Mouse (Mus musculus): ENCODE results near the gene Cd164l2. TPM values are rescaled to one million over a fixed set of nuclear protein-coding genes. Genes with fewer than 3 reads are reported as not detected.

Gene Cd164l2
- polyA plus RNA-seq, 1 experiment = 0.22 TPM

DNA sequence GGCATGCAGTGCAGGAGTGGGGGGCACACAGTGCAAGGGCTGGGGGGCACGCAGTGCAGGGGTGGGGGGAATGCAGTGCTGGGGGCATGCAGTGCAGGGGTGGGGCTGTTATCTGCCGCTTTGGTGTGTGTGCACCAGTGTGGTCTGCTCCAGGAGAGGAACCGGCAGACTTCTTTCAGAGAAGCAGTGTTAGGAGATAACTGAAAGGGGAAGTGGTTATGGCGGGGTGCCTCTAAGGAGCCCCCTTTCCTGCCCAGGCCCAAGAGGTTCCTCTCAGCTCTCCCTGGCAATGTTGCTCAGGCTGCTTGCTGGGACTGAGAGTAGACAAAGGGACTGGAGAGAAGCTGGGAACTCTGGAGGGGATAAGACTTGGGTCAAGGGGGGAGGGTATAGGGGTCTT, 26.0 kb downstream of the Cd164l2 start:
- H3K36me3 ChIP-seq (ENCODE audit: control insufficient read depth, insufficient read depth) = no peaks in the 10 kb centered on the region
- no peak overlapping the region for H3K4me3 ChIP-seq
- H3ac ChIP-seq (ENCODE audit: control insufficient read depth, insufficient read length) = no peak overlapping the region
- H3K27me3 ChIP-seq (ENCODE audit: control insufficient read depth, insufficient read depth, insufficient read length) = no peaks in the 10 kb centered on the region
- no peak overlapping the region for H3K4me2 ChIP-seq (ENCODE audit: low read depth)
- H3K79me2 ChIP-seq (ENCODE audit: control insufficient read depth, insufficient read depth) = no peaks in the 10 kb centered on the region
- TF ChIP-seq TCF3 (IDR thresholded peaks at IDR 0.05; ENCODE audit: insufficient read length, low read depth) = no peak
- no peak for TF ChIP-seq CEBPB (IDR thresholded peaks at IDR 0.05; ENCODE audit: insufficient read depth, poor library complexity, severe bottlenecking)
- no peak for TF ChIP-seq POLR2AphosphoS2 (IDR thresholded peaks at IDR 0.05; ENCODE audit: insufficient read length, low read depth)
- TF ChIP-seq POLR2A (IDR thresholded peaks at IDR 0.05; ENCODE audit: insufficient read length, low read depth) = no peak
- TF ChIP-seq REST (IDR thresholded peaks at IDR 0.05; ENCODE audit: insufficient read depth, insufficient read length) = no peak
- no peak for TF ChIP-seq SRF (IDR thresholded peaks at IDR 0.05; ENCODE audit: control insufficient read depth, insufficient read length, low read depth)
- no peak for TF ChIP-seq TCF12 (IDR thresholded peaks at IDR 0.05; ENCODE audit: insufficient read depth, poor library complexity, severe bottlenecking)
- TF ChIP-seq MAX (IDR thresholded peaks at IDR 0.05; ENCODE audit: low read depth) = no peak
- TF ChIP-seq E2F4 (IDR thresholded peaks at IDR 0.05; ENCODE audit: insufficient read depth) = no peak
- no peak for TF ChIP-seq USF1 (IDR thresholded peaks at IDR 0.05; ENCODE audit: low read depth)
- TF ChIP-seq MYOD1 (IDR thresholded peaks at IDR 0.05; ENCODE audit: control insufficient read depth in 1 of 3, insufficient read length in 2 of 3, low read depth in 2 of 3) = no peak
- no peak for TF ChIP-seq MYOG (IDR thresholded peaks at IDR 0.05; ENCODE audit: control insufficient read depth in 1 of 3, insufficient read depth in 1 of 3, insufficient read length in 2 of 3, low read depth in 2 of 3)

DNA sequence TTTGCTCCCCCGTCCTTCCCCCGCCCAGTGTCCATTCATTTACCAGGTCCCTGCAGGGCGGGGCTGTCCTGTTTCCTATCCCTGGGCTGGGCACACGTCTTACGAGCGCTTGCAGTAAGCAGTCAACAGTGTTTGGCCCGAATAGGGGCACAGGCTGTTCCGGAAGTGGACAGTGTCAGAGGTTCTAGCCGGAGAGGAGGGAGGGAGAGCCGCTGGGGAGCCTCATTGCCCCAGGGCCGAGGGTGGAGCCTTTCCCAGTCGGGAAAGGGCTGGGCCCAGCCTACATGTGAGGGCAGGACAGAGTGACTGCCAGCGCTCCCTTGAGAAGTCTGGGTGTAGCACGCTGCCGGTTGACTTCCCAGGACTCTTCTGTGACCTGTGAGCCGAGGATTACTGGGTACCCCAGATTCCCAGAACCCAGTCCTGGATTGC, 28.6 kb downstream of the Cd164l2 start, which contains the start of gene Map3k6:
Gene Map3k6 (plus strand): TSS at position 329 of the 432 bp plus-strand sequence.
- no peaks in the 10 kb centered on the region for H3K36me3 ChIP-seq (ENCODE audit: control insufficient read depth, insufficient read depth)
- H3K4me2 ChIP-seq (ENCODE audit: low read depth) = peak within 1 kb of the TSS; percentile 90
- no peaks in the 10 kb centered on the region for H3K79me2 ChIP-seq (ENCODE audit: control insufficient read depth, insufficient read depth)
- TF ChIP-seq MYOG (IDR thresholded peaks at IDR 0.05; ENCODE audit: control insufficient read depth in 1 of 3, insufficient read depth in 1 of 3, insufficient read length in 2 of 3, low read depth in 2 of 3) (no peak), MAX (IDR thresholded peaks at IDR 0.05; ENCODE audit: low read depth) (no peak), CEBPB (IDR thresholded peaks at IDR 0.05; ENCODE audit: insufficient read depth, poor library complexity, severe bottlenecking) (no peak), TCF3 (IDR thresholded peaks at IDR 0.05; ENCODE audit: insufficient read length, low read depth) (no peak), REST (IDR thresholded peaks at IDR 0.05; ENCODE audit: insufficient read depth, insufficient read length) (no peak), POLR2A (IDR thresholded peaks at IDR 0.05; ENCODE audit: insufficient read length, low read depth) (peak; percentile 66), POLR2AphosphoS2 (IDR thresholded peaks at IDR 0.05; ENCODE audit: insufficient read length, low read depth) (peak; percentile 57), TCF12 (IDR thresholded peaks at IDR 0.05; ENCODE audit: insufficient read depth, poor library complexity, severe bottlenecking) (no peak), USF1 (IDR thresholded peaks at IDR 0.05; ENCODE audit: low read depth) (no peak), MYOD1 (IDR thresholded peaks at IDR 0.05; ENCODE audit: control insufficient read depth in 1 of 3, insufficient read length in 2 of 3, low read depth in 2 of 3) (no peak), SRF (IDR thresholded peaks at IDR 0.05; ENCODE audit: control insufficient read depth, insufficient read length, low read depth) (no peak), E2F4 (IDR thresholded peaks at IDR 0.05; ENCODE audit: insufficient read depth) (no peak)
- H3ac ChIP-seq (ENCODE audit: control insufficient read depth, insufficient read length) = peak within 1 kb of the TSS; percentile 29
- H3K4me3 ChIP-seq = peak within 1 kb of the TSS; percentile 25
- no peaks in the 10 kb centered on the region for H3K27me3 ChIP-seq (ENCODE audit: control insufficient read depth, insufficient read depth, insufficient read length)

DNA sequence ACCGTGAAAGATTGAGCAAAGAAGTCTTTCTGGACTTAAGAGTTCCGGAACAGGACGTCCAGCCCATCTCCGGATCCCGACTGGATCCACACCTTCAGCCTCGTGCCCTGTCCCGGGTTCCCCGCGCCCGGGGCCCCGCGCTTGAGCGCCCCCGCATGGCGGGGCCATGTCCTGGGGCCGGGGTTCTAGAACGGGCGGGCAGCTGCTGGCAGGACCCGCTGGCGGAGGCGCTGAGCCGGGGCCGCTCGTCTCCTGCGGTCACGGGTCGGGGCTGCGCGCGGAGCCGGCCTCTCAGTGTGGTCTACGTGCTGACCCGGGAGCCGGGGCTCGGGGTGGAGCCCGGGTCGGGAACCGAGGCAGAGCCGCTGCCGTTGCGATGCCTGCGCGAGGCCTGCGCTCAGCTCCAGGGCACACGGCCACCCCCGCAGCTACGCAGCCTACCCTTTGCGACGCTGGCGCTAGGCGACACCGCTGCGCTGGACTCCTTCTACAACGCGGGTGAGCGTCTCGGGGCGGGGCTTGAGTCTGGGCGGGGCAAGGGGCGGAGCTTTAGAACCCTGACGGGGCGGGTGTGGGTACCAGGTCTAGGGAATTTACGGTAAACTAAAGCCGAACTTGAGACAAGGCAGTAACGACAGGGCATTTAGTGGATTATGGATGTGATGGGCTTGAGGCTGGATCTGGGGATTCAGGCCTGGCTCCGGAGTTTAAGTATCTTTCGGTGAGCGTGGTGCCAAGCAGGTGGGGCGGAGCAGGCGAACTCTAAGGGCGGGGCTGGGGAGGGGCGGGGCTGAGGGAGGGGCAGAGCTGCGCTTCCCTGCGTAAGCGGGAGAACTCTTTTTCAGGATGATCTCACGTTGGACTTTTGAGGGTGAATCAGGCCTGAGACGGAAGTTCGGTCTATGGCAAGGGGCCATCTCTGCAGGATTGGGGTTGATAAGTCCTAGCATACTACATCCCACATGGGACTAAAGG, 29.3 kb downstream of the Cd164l2 start:
- H3K4me2 ChIP-seq (ENCODE audit: low read depth) = peak overlapping the region; percentile 90
- H3K27me3 ChIP-seq (ENCODE audit: control insufficient read depth, insufficient read depth, insufficient read length) = no peaks in the 10 kb centered on the region
- H3ac ChIP-seq (ENCODE audit: control insufficient read depth, insufficient read length) = peak overlapping the region; percentile 29
- no peaks in the 10 kb centered on the region for H3K79me2 ChIP-seq (ENCODE audit: control insufficient read depth, insufficient read depth)
- no peaks in the 10 kb centered on the region for H3K36me3 ChIP-seq (ENCODE audit: control insufficient read depth, insufficient read depth)
- TF ChIP-seq CEBPB (IDR thresholded peaks at IDR 0.05; ENCODE audit: insufficient read depth, poor library complexity, severe bottlenecking) = no peak
- TF ChIP-seq REST (IDR thresholded peaks at IDR 0.05; ENCODE audit: insufficient read depth, insufficient read length) = no peak
- peak; percentile 92 for TF ChIP-seq POLR2AphosphoS2 (IDR thresholded peaks at IDR 0.05; ENCODE audit: insufficient read length, low read depth)
- TF ChIP-seq MYOG (IDR thresholded peaks at IDR 0.05; ENCODE audit: control insufficient read depth in 1 of 3, insufficient read depth in 1 of 3, insufficient read length in 2 of 3, low read depth in 2 of 3) = peak in 2 of 3 experiments; percentile 39 to 56
- peak; percentile 93 for TF ChIP-seq POLR2A (IDR thresholded peaks at IDR 0.05; ENCODE audit: insufficient read length, low read depth)
- TF ChIP-seq TCF12 (IDR thresholded peaks at IDR 0.05; ENCODE audit: insufficient read depth, poor library complexity, severe bottlenecking) = no peak
- TF ChIP-seq SRF (IDR thresholded peaks at IDR 0.05; ENCODE audit: control insufficient read depth, insufficient read length, low read depth) = no peak
- TF ChIP-seq TCF3 (IDR thresholded peaks at IDR 0.05; ENCODE audit: insufficient read length, low read depth) = no peak
- H3K4me3 ChIP-seq = peak overlapping the region; percentile 25

DNA sequence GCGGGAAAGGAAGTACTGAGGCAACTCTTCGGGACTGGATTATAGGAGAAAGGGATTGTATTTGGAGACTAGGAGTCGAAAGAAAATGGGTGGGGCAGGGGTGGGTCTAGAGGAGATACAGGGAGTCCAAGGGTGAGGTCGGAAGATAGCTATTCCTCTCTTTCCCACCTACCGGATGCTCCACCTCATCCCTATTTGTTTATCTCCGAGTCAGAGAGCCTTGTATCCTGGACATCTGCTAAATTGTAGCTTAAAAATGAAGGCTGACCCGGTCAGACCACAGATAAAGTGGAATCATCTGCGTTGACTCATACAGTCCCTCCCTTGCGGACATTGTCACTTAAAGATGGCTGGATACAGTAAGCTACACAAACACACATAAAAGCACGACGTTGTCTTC, 30.0 kb downstream of the Cd164l2 start:
- Histone ChIP-seq H3K79me2 (ENCODE audit: control insufficient read depth, insufficient read depth) (no peaks in the 10 kb centered on the region), H3K27me3 (ENCODE audit: control insufficient read depth, insufficient read depth, insufficient read length) (no peaks in the 10 kb centered on the region)

More for the DNA sequence above, 30.0 kb downstream of the Cd164l2 start:
- Histone ChIP-seq H3K4me3 (peak overlapping the region; percentile 25), H3K36me3 (ENCODE audit: control insufficient read depth, insufficient read depth) (no peaks in the 10 kb centered on the region), H3K4me2 (ENCODE audit: low read depth) (peak overlapping the region; percentile 90), H3ac (ENCODE audit: control insufficient read depth, insufficient read length) (no peak overlapping the region)
- TF ChIP-seq MYOD1 (IDR thresholded peaks at IDR 0.05; ENCODE audit: control insufficient read depth in 1 of 3, insufficient read length in 2 of 3, low read depth in 2 of 3) = no peak
- no peak for TF ChIP-seq TCF12 (IDR thresholded peaks at IDR 0.05; ENCODE audit: insufficient read depth, poor library complexity, severe bottlenecking)
- TF ChIP-seq USF1 (IDR thresholded peaks at IDR 0.05; ENCODE audit: low read depth) = no peak
- no peak for TF ChIP-seq E2F4 (IDR thresholded peaks at IDR 0.05; ENCODE audit: insufficient read depth)
- no peak for TF ChIP-seq POLR2AphosphoS2 (IDR thresholded peaks at IDR 0.05; ENCODE audit: insufficient read length, low read depth)
- no peak for TF ChIP-seq MYOG (IDR thresholded peaks at IDR 0.05; ENCODE audit: control insufficient read depth in 1 of 3, insufficient read depth in 1 of 3, insufficient read length in 2 of 3, low read depth in 2 of 3)
- TF ChIP-seq POLR2A (IDR thresholded peaks at IDR 0.05; ENCODE audit: insufficient read length, low read depth) = no peak
- no peak for TF ChIP-seq SRF (IDR thresholded peaks at IDR 0.05; ENCODE audit: control insufficient read depth, insufficient read length, low read depth)
- no peak for TF ChIP-seq CEBPB (IDR thresholded peaks at IDR 0.05; ENCODE audit: insufficient read depth, poor library complexity, severe bottlenecking)
- TF ChIP-seq TCF3 (IDR thresholded peaks at IDR 0.05; ENCODE audit: insufficient read length, low read depth) = no peak
- TF ChIP-seq MAX (IDR thresholded peaks at IDR 0.05; ENCODE audit: low read depth) = no peak
- no peak for TF ChIP-seq REST (IDR thresholded peaks at IDR 0.05; ENCODE audit: insufficient read depth, insufficient read length)

All from myocyte (in vitro differentiated cells).